Mouse (Mus musculus) CH12.LX (cell line): ENCODE results near the gene Grin1. TPM values are rescaled to one million over a fixed set of nuclear protein-coding genes. Genes with fewer than 3 reads are reported as not detected.

Experiments
- DNase-seq: peaks from one replicate; pipeline ENCODE4 v3.0.0-alpha.2; 2013; ENCODE audit errors: extremely low read depth
- H3K27ac ChIP-seq: 2 replicates; pipeline ENCODE4 v1.5.1; 2012; ENCODE audit warnings: low read depth, mild to moderate bottlenecking, control low read depth, moderate library complexity; ENCODE audit not compliant: insufficient read depth
- H3K27me3 ChIP-seq: replicated peaks from 2 replicates; pipeline ENCODE3; 2012; ENCODE audit warnings: inconsistent platforms
- H3K36me3 ChIP-seq, 2 experiments: replicated peaks in 1 of 2; 2 replicates each; pipeline versions ENCODE3 to v1.6.1; 2012; ENCODE audit warnings: inconsistent platforms in 1 of 2, low read length in 1 of 2, mild to moderate bottlenecking in 1 of 2, mixed read lengths in 1 of 2, moderate library complexity in 1 of 2; ENCODE audit not compliant: control insufficient read depth in 1 of 2, insufficient read depth in 1 of 2
- H3K4me1 ChIP-seq, 2 experiments: 2 replicates each; pipeline ENCODE4 v1.6.1; 2012; ENCODE audit warnings: inconsistent platforms in 1 of 2, moderate library complexity in 1 of 2; ENCODE audit not compliant: insufficient read depth in 2 of 2, control insufficient read depth in 1 of 2
- H3K4me2 ChIP-seq: 2 replicates; pipeline ENCODE4 v1.6.1; 2012; ENCODE audit warnings: low read depth, mild to moderate bottlenecking, control low read depth; ENCODE audit not compliant: poor library complexity, insufficient read depth, severe bottlenecking
- H3K4me3 ChIP-seq, 3 experiments: fragments of 150-350 bp in 1 of 3; sonication (generic) in 1 of 3; replicated peaks in 1 of 3; 2 replicates each; pipeline versions ENCODE3 to v1.5.1; 2011 to 2012; ENCODE audit warnings: low read depth in 2 of 3, low read length in 2 of 3, mild to moderate bottlenecking in 2 of 3, moderate library complexity in 2 of 3, control low read depth in 1 of 3, improper control_type of control experiment in 1 of 3, inconsistent platforms in 1 of 3, mixed read lengths in 1 of 3; ENCODE audit not compliant: poor library complexity in 1 of 3
- H3K79me2 ChIP-seq: replicated peaks from 2 replicates; pipeline ENCODE4 v1.6.1; 2012; ENCODE audit warnings: mild to moderate bottlenecking, moderate library complexity; ENCODE audit not compliant: control insufficient read depth, poor library complexity, insufficient read depth, severe bottlenecking; ENCODE audit errors: extremely low read depth
- H3K9ac ChIP-seq: 2 replicates; pipeline ENCODE4 v1.6.1; 2012; ENCODE audit warnings: low read depth, mild to moderate bottlenecking, control low read depth, moderate library complexity; ENCODE audit not compliant: insufficient read depth
- H3K9me3 ChIP-seq: replicated peaks from 2 replicates; pipeline ENCODE3; 2012; ENCODE audit warnings: low read length, inconsistent platforms, mixed read lengths
- BHLHE40 ChIP-seq: IDR thresholded peaks from 2 replicates; pipeline ENCODE4 v1.6.1; 2011; ENCODE audit warnings: mild to moderate bottlenecking, low read depth, low read length, improper control_type of control experiment
- ELF1 ChIP-seq: IDR thresholded peaks from 2 replicates; pipeline ENCODE4 v1.6.1; 2014; ENCODE audit warnings: low read depth, mild to moderate bottlenecking, inconsistent platforms, low read length, improper control_type of control experiment
- EP300 ChIP-seq: IDR thresholded peaks from 2 replicates; pipeline ENCODE4 v1.6.1; 2011; ENCODE audit warnings: low read length, improper control_type of control experiment
- IRF4 ChIP-seq: IDR thresholded peaks from 2 replicates; pipeline ENCODE4 v1.6.1; 2014; ENCODE audit warnings: low read depth, mild to moderate bottlenecking, inconsistent platforms, low read length, improper control_type of control experiment
- JUN ChIP-seq: IDR thresholded peaks from 2 replicates; pipeline ENCODE4 v1.6.1; 2011; ENCODE audit warnings: low read depth, mild to moderate bottlenecking, low read length, improper control_type of control experiment, moderate library complexity; ENCODE audit not compliant: insufficient read depth
- JUND ChIP-seq: conservative IDR thresholded peaks from 2 replicates; pipeline ENCODE4 v1.6.1; 2011; ENCODE audit warnings: low read depth, low read length, improper control_type of control experiment
- KAT2A ChIP-seq: IDR thresholded peaks from 2 replicates; pipeline ENCODE4 v1.6.1; 2012; ENCODE audit warnings: low read length, improper control_type of control experiment, inconsistent platforms; ENCODE audit not compliant: insufficient replicate concordance
- MAFK ChIP-seq: IDR thresholded peaks from 2 replicates; pipeline ENCODE4 v1.6.1; 2011; ENCODE audit warnings: low read length, improper control_type of control experiment; ENCODE audit not compliant: insufficient replicate concordance
- MAX ChIP-seq: IDR thresholded peaks from 2 replicates; pipeline ENCODE4 v1.6.1; 2011; ENCODE audit warnings: low read length, improper control_type of control experiment
- PAX5 ChIP-seq: IDR thresholded peaks from 2 replicates; pipeline ENCODE4 v1.6.1; 2012; ENCODE audit warnings: low read length, inconsistent platforms, mixed read lengths
- POLR2A ChIP-seq: IDR thresholded peaks from 2 replicates; pipeline ENCODE4 v1.6.1; 2011; ENCODE audit warnings: low read depth, mild to moderate bottlenecking, improper control_type of control experiment, low read length
- RAD21 ChIP-seq: IDR thresholded peaks from 2 replicates; pipeline ENCODE4 v1.6.1; 2011; ENCODE audit warnings: low read depth, mild to moderate bottlenecking, low read length, improper control_type of control experiment, moderate library complexity
- RCOR1 ChIP-seq: conservative IDR thresholded peaks from 2 replicates; pipeline ENCODE4 v1.6.1; 2012; ENCODE audit warnings: low read depth, mild to moderate bottlenecking, inconsistent platforms, low read length, improper control_type of control experiment
- UBTF ChIP-seq: IDR thresholded peaks from 2 replicates; pipeline ENCODE4 v1.6.1; 2012; ENCODE audit warnings: low read depth, mild to moderate bottlenecking, inconsistent platforms, low read length, improper control_type of control experiment, moderate library complexity
- USF2 ChIP-seq: conservative IDR thresholded peaks from 2 replicates; pipeline ENCODE4 v1.6.1; 2011; ENCODE audit warnings: low read depth, low read length, improper control_type of control experiment
- ZKSCAN1 ChIP-seq: IDR thresholded peaks from 2 replicates; pipeline ENCODE4 v1.6.1; 2012; ENCODE audit warnings: low read depth, inconsistent platforms, low read length, improper control_type of control experiment, borderline replicate concordance
- dilution Hi-C: fragments of 300-500 bp; cut with MboI; formaldehyde crosslinking; loops from 2 replicates; pipeline ENCODE4 v1.14.3; 2020; ENCODE audit warnings: low sequenced_read_pairs; ENCODE audit not compliant: extremely low pct_unique_long_range_greater_than_20kb, extremely low pct_ligation_motif_present
- in situ Hi-C: fragments of 300-500 bp; cut with MboI; formaldehyde crosslinking; loops from 3 replicates; pipeline ENCODE4 v1.14.3; 2019; ENCODE audit warnings: low sequenced_read_pairs, low pct_ligation_motif_present, low pct_unique_long_range_greater_than_20kb, mixed read lengths
- polyA plus RNA-seq: library from polyadenylated mRNA; unstranded; fragments of >175 nt; gene quantifications from 2 replicates; pipeline ENCODE4 v1.2.1, GENCODE M21; 2012; ENCODE audit warnings: low read depth; ENCODE audit not compliant: insufficient read length
- total RNA-seq, 2 experiments: library from RNA; depleted of rRNA; stranded (reverse); fragments of 300-350 nt in 1 of 2; fragments of >200 nt in 1 of 2; gene quantifications; 2 replicates each; pipeline ENCODE4 v1.2.3; 2012 to 2014

Grin1 gene
- total and polyA plus RNA-seq, 3 experiments, result 0.06 to 0.36 (median 0.17) TPM

DNA sequence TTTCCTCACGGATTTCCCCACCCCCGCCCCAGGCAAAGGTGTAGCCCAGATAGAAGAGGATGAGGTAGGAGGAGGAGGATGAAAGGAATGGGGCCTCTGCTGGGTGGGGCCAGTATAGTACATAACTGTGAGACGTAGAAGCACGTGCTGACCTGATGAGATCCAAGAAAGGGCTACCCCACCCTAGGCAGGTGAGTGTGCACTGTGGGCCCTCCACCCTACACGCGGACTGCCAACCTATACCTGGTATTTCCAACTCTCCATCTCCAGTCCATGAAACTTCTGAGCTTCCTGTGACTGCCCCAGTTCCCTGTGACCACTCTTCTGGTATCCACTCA lies 77.6 kb downstream of the Grin1 start:
- Histone ChIP-seq H3K4me3 (peak overlapping the region in 2 of 3 experiments; percentile 44 to 49), H3K9me3 (no peaks in the 10 kb centered on the region), H3K36me3 (peaks cover 16 to 30% of the 10 kb centered on the region in 2 experiments), H3K9ac (no peak overlapping the region), H3K27me3 (peaks cover 45% of the 10 kb centered on the region), H3K4me1 (peaks cover 8 to 16% of the 10 kb centered on the region in 2 experiments), H3K4me2 (peak overlapping the region; percentile 89), H3K79me2 (no peaks in the 10 kb centered on the region), H3K27ac (no peak overlapping the region)
- TF ChIP-seq JUN (no peak), RCOR1 (no peak), RAD21 (no peak), BHLHE40 (no peak), KAT2A (no peak), IRF4 (no peak), ELF1 (no peak), USF2 (no peak), POLR2A (no peak), UBTF (no peak), JUND (no peak), EP300 (no peak), PAX5 (no peak), MAFK (no peak), ZKSCAN1 (no peak), MAX (no peak)
- in situ Hi-C loops (no loop called here), dilution Hi-C loops (no loop called here)
- DNase-seq, result no peak

Other genes with a start within 250 kb of the Grin1 start
Only the 20 nearest of the 35 such genes appear.
- gene Fam166a, start 100.4 kb downstream of the Grin1 start, total RNA-seq (2012; rRNA removed), result 0.38 and 0.42 TPM in 2 replicates
- not detected in 2 replicates for gene Fam166a, start 100.4 kb downstream of the Grin1 start, total RNA-seq (2014; rRNA removed)
- gene Fam166a, start 100.4 kb downstream of the Grin1 start, polyA plus RNA-seq, result 23.4 and 35.0 TPM in 2 replicates
- gene Tubb4b, start 94.5 kb downstream of the Grin1 start, total RNA-seq (2012; rRNA removed), result 356 and 564 TPM in 2 replicates
- 592 and 605 TPM in 2 replicates for gene Tubb4b, start 94.5 kb downstream of the Grin1 start, total RNA-seq (2014; rRNA removed)
- 490 and 520 TPM in 2 replicates for gene Tubb4b, start 94.5 kb downstream of the Grin1 start, polyA plus RNA-seq
- not detected in 2 replicates for gene Slc34a3, start 84.8 kb downstream of the Grin1 start, total RNA-seq (2012; rRNA removed)
- not detected in 2 replicates for gene Slc34a3, start 84.8 kb downstream of the Grin1 start, total RNA-seq (2014; rRNA removed)
- gene Slc34a3, start 84.8 kb downstream of the Grin1 start, polyA plus RNA-seq, result not detected in 2 replicates
- not detected in 2 replicates for gene Rnf224, start 82.4 kb downstream of the Grin1 start, total RNA-seq (2012; rRNA removed)
- not detected in 2 replicates for gene Rnf224, start 82.4 kb downstream of the Grin1 start, total RNA-seq (2014; rRNA removed)
- gene Rnf224, start 82.4 kb downstream of the Grin1 start, polyA plus RNA-seq, result not detected in 2 replicates
- 0.92 and 1.7 TPM in 2 replicates for gene Rnf208, start 76.9 kb downstream of the Grin1 start, total RNA-seq (2012; rRNA removed)
- gene Rnf208, start 76.9 kb downstream of the Grin1 start, total RNA-seq (2014; rRNA removed), result 0.24 and 0.34 TPM in 2 replicates
- 0.78 and 1.4 TPM in 2 replicates for gene Rnf208, start 76.9 kb downstream of the Grin1 start, polyA plus RNA-seq
- not detected in 2 replicates for gene Cysrt1, start 76.7 kb downstream of the Grin1 start, total RNA-seq (2012; rRNA removed)
- gene Cysrt1, start 76.7 kb downstream of the Grin1 start, total RNA-seq (2014; rRNA removed), result not detected in 2 replicates
- gene Cysrt1, start 76.7 kb downstream of the Grin1 start, polyA plus RNA-seq, result not detected in 2 replicates
- gene AL732309.1, start 72.3 kb downstream of the Grin1 start, total RNA-seq (2012; rRNA removed), result 8.9 and 9.5 TPM in 2 replicates
- 6.7 and 9.6 TPM in 2 replicates for gene AL732309.1, start 72.3 kb downstream of the Grin1 start, total RNA-seq (2014; rRNA removed)
- 3.5 and 4.5 TPM in 2 replicates for gene AL732309.1, start 72.3 kb downstream of the Grin1 start, polyA plus RNA-seq
- 22.7 and 28.3 TPM in 2 replicates for gene Tmem203, start 63.7 kb downstream of the Grin1 start, total RNA-seq (2012; rRNA removed)
- gene Tmem203, start 63.7 kb downstream of the Grin1 start, total RNA-seq (2014; rRNA removed), result 18.4 and 21.2 TPM in 2 replicates
- gene Tmem203, start 63.7 kb downstream of the Grin1 start, polyA plus RNA-seq, result 14.5 and 21.5 TPM in 2 replicates
- 13.1 and 14.3 TPM in 2 replicates for gene Tprn, start 56.6 kb downstream of the Grin1 start, total RNA-seq (2012; rRNA removed)
- gene Tprn, start 56.6 kb downstream of the Grin1 start, total RNA-seq (2014; rRNA removed), result 7.0 and 8.2 TPM in 2 replicates
- 17.0 and 19.3 TPM in 2 replicates for gene Tprn, start 56.6 kb downstream of the Grin1 start, polyA plus RNA-seq
- gene Ssna1, start 46.7 kb downstream of the Grin1 start, total RNA-seq (2012; rRNA removed), result 80.6 and 98.5 TPM in 2 replicates
- gene Ssna1, start 46.7 kb downstream of the Grin1 start, total RNA-seq (2014; rRNA removed), result 72.9 and 82.0 TPM in 2 replicates
- gene Ssna1, start 46.7 kb downstream of the Grin1 start, polyA plus RNA-seq, result 51.4 and 74.9 TPM in 2 replicates
- 13.6 and 14.5 TPM in 2 replicates for gene Anapc2, start 46.7 kb downstream of the Grin1 start, total RNA-seq (2012; rRNA removed)
- gene Anapc2, start 46.7 kb downstream of the Grin1 start, total RNA-seq (2014; rRNA removed), result 9.6 and 13.0 TPM in 2 replicates
- 48.7 and 55.2 TPM in 2 replicates for gene Anapc2, start 46.7 kb downstream of the Grin1 start, polyA plus RNA-seq
- gene Tmem210, start 31.0 kb downstream of the Grin1 start, total RNA-seq (2012; rRNA removed), result not detected in 2 replicates
- gene Tmem210, start 31.0 kb downstream of the Grin1 start, total RNA-seq (2014; rRNA removed), result not detected in 2 replicates
- gene Tmem210, start 31.0 kb downstream of the Grin1 start, polyA plus RNA-seq, result not detected in 2 replicates
- gene Lrrc26, start 29.3 kb downstream of the Grin1 start, total RNA-seq (2012; rRNA removed), result not detected in 2 replicates
- not detected in 2 replicates for gene Lrrc26, start 29.3 kb downstream of the Grin1 start, total RNA-seq (2014; rRNA removed)
- gene Lrrc26, start 29.3 kb downstream of the Grin1 start, polyA plus RNA-seq, result not detected in 2 replicates
- 45.7 and 58.1 TPM in 2 replicates for gene Man1b1, start 13.2 kb upstream of the Grin1 start, total RNA-seq (2012; rRNA removed)
- 39.3 and 41.8 TPM in 2 replicates for gene Man1b1, start 13.2 kb upstream of the Grin1 start, total RNA-seq (2014; rRNA removed)
- 68.8 and 69.3 TPM in 2 replicates for gene Man1b1, start 13.2 kb upstream of the Grin1 start, polyA plus RNA-seq
- gene Dpp7, start 37.2 kb upstream of the Grin1 start, total RNA-seq (2012; rRNA removed), result 21.0 and 36.0 TPM in 2 replicates
- 16.2 and 19.4 TPM in 2 replicates for gene Dpp7, start 37.2 kb upstream of the Grin1 start, total RNA-seq (2014; rRNA removed)
- gene Dpp7, start 37.2 kb upstream of the Grin1 start, polyA plus RNA-seq, result 20.9 and 22.7 TPM in 2 replicates
- gene Uap1l1, start 46.5 kb upstream of the Grin1 start, total RNA-seq (2012; rRNA removed), result 14.5 and 16.2 TPM in 2 replicates
- gene Uap1l1, start 46.5 kb upstream of the Grin1 start, total RNA-seq (2014; rRNA removed), result 3.3 and 4.3 TPM in 2 replicates
- gene Uap1l1, start 46.5 kb upstream of the Grin1 start, polyA plus RNA-seq, result 27.6 and 30.8 TPM in 2 replicates
- 27.3 and 32.1 TPM in 2 replicates for gene Sapcd2, start 53.1 kb upstream of the Grin1 start, total RNA-seq (2012; rRNA removed)
- 21.9 and 22.5 TPM in 2 replicates for gene Sapcd2, start 53.1 kb upstream of the Grin1 start, total RNA-seq (2014; rRNA removed)
- gene Sapcd2, start 53.1 kb upstream of the Grin1 start, polyA plus RNA-seq, result 16.5 and 16.9 TPM in 2 replicates
- gene Entpd2, start 76.7 kb upstream of the Grin1 start, total RNA-seq (2012; rRNA removed), result not detected in 2 replicates
- gene Entpd2, start 76.7 kb upstream of the Grin1 start, total RNA-seq (2014; rRNA removed), result not detected in 2 replicates
- not detected in 2 replicates for gene Entpd2, start 76.7 kb upstream of the Grin1 start, polyA plus RNA-seq
- gene Npdc1, start 80.2 kb upstream of the Grin1 start, total RNA-seq (2012; rRNA removed), result 3.4 and 5.5 TPM in 2 replicates
- gene Npdc1, start 80.2 kb upstream of the Grin1 start, total RNA-seq (2014; rRNA removed), result not detected in 2 replicates
- gene Npdc1, start 80.2 kb upstream of the Grin1 start, polyA plus RNA-seq, result 0.49 and 0.78 TPM in 2 replicates
- gene Fut7, start 104.1 kb upstream of the Grin1 start, total RNA-seq (2012; rRNA removed), result 0.17 and 0.25 TPM in 2 replicates
- 0.17 and 0.51 TPM in 2 replicates for gene Fut7, start 104.1 kb upstream of the Grin1 start, total RNA-seq (2014; rRNA removed)
- gene Fut7, start 104.1 kb upstream of the Grin1 start, polyA plus RNA-seq, result 0.57 and 0.74 TPM in 2 replicates